Comparison of ENCODE assay signal across 17 mouse cellular contexts in the genomic region with DNA sequence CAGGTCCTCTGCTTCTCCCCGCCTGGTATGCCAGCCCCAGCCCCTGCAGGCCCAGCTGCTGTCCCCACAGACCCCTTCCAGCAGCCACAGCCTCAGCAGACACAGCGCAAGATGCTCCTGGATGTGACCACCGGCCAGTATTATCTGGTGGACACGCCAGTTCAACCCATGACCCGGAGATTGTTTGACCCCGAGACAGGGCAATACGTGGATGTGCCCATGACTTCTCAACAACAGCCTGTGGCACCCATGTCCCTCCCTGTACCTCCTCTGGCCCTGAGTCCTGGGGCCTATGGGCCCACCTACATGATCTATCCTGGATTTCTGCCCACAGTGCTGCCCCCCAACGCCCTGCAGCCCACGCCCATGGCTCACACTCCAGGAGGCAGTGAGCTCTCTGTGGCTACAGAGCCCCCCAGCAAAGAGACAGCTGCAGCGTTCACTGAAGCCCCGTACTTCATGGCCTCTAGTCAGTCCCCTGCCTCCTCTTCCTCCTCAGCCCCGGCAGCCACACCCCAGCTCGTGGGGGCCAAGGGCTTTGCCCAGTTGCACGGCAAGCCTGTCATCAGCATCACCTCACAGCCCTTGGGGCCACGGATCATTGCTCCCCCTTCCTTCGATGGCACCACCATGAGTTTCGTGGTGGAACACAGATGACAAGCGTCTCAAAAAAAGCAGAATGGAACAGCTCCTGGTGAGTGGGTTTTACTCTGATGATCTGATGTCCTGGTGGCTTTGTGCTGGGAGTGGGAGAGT. TPM values are rescaled to one million over a fixed set of nuclear protein-coding genes. Genes with fewer than 3 reads are reported as not detected.
A peak's percentile ranks its signal among the peaks of the same experiment; 100 is the strongest.
DNase-seq lines count a peak whose midpoint lies in the region; ATAC-seq and TF ChIP-seq lines count a peak whose summit lies in the region.
"Had no signal": no experiment of that assay in that cellular context is flagged by ENCODE, and none has a peak within 500 bp of the region (broad histone marks: within the 10 kb centered on the region; RNA-seq: fewer than 3 reads in every experiment).

No protein-coding gene starts in this region.

- peak overlapping the region; percentile 79 for H3K27ac ChIP-seq in hindbrain, embryonic 10.5 days
- no peak overlapping the region for H3K27ac ChIP-seq in hindbrain, embryonic 16.5 days (ENCODE audit: low read depth, low read length)
- no peak overlapping the region for H3K27ac ChIP-seq in cortical plate, adult 2 months (ENCODE audit: insufficient read depth, low read length)
- H3K27ac ChIP-seq in embryonic facial prominence, embryonic 14.5 days (replicated peaks; ENCODE audit: low read depth, low read length): no peak overlapping the region; the same call in 1 of the 2 replicates
- H3K27ac ChIP-seq in limb, embryonic 10.5 days: peak overlapping the region; percentile 73
- H3K27ac ChIP-seq: hindbrain, embryonic 13.5 days; liver, embryonic 12.5 days; lung, embryonic 15.5 days had no signal

- H3K4me2 ChIP-seq in hindbrain, embryonic 16.5 days (ENCODE audit: low read length): no peak overlapping the region
- H3K4me2 ChIP-seq in embryonic facial prominence, embryonic 14.5 days (ENCODE audit: low read depth, low read length): peak overlapping the region; percentile 15; the same call in 1 of the 2 replicates
- H3K4me2 ChIP-seq: hindbrain, embryonic 13.5 days; liver, embryonic 12.5 days; lung, embryonic 15.5 days had no signal

- no peak for ATAC-seq in hindbrain, embryonic 16.5 days
- no peak for ATAC-seq in embryonic facial prominence, embryonic 14.5 days (ENCODE audit: low read depth)
- ATAC-seq: intestine, postnatal 0 days; liver, embryonic 12.5 days; Patski had no signal

- no peak overlapping the region; the same call in 1 of the 2 replicates for H3K9ac ChIP-seq in hindbrain, embryonic 16.5 days (ENCODE audit: low read depth, low read length)
- peak overlapping the region; percentile 25; the same call in 1 of the 2 replicates for H3K9ac ChIP-seq in embryonic facial prominence, embryonic 14.5 days (ENCODE audit: low read depth, low read length)
- H3K9ac ChIP-seq: hindbrain, embryonic 13.5 days; liver, embryonic 12.5 days; lung, embryonic 15.5 days had no signal

- H3K4me1 ChIP-seq in hindbrain, embryonic 10.5 days (replicated peaks): peaks cover 46% of the 10 kb centered on the region
- peaks cover 8% of the 10 kb centered on the region for H3K4me1 ChIP-seq in hindbrain, embryonic 16.5 days (ENCODE audit: control insufficient read depth, insufficient read depth, low read depth, low read length)
- H3K4me1 ChIP-seq in cortical plate, adult 2 months (ENCODE audit: control insufficient read depth, insufficient read depth, low read length): peaks cover 4% of the 10 kb centered on the region
- peaks cover 27% of the 10 kb centered on the region for H3K4me1 ChIP-seq in embryonic facial prominence, embryonic 14.5 days (ENCODE audit: control insufficient read depth, insufficient read depth, low read length)
- H3K4me1 ChIP-seq in limb, embryonic 10.5 days: peaks cover 44% of the 10 kb centered on the region
- H3K4me1 ChIP-seq: liver, embryonic 12.5 days had no signal

- WGBS in hindbrain, embryonic 10.5 days: 60% methylated on average over 18 of the region's 18 CpGs
- WGBS in hindbrain, embryonic 16.5 days: 62% methylated on average over 18 of the region's 18 CpGs
- 72% methylated on average over 16 of the region's 18 CpGs for WGBS in embryonic facial prominence, embryonic 14.5 days
- 75% methylated on average over 18 of the region's 18 CpGs for WGBS in limb, embryonic 10.5 days

- peak; percentile 9 for DNase-seq in hindbrain, embryonic 10.5 days (ENCODE audit: low spot score)
- no peak for DNase-seq in embryonic facial prominence, embryonic 14.5 days (ENCODE audit: low spot score)
- DNase-seq in limb, embryonic 10.5 days (ENCODE audit: low spot score): no peak
- DNase-seq in B cell, adult 2 months: no peak
- DNase-seq in ovary, postnatal 36 days (ENCODE audit: low spot score): no peak
- DNase-seq: adrenal gland, postnatal 36 days; cerebellum, adult 9-10 months; kidney, postnatal 10 days had no signal

- TF ChIP-seq POLR2A in cortical plate, adult 2 months (IDR thresholded peaks at IDR 0.05; ENCODE audit: extremely low read depth, insufficient read depth, low read length): no peak

- H3K4me3 ChIP-seq in hindbrain, embryonic 10.5 days: no peak overlapping the region
- no peak overlapping the region for H3K4me3 ChIP-seq in hindbrain, embryonic 16.5 days (ENCODE audit: low read length)
- peak overlapping the region; percentile 12; the same call in 1 of the 2 replicates for H3K4me3 ChIP-seq in cortical plate, adult 2 months (ENCODE audit: insufficient read depth, low read length)
- no peak overlapping the region for H3K4me3 ChIP-seq in embryonic facial prominence, embryonic 14.5 days (ENCODE audit: low read depth, low read length)
- H3K4me3 ChIP-seq in limb, embryonic 10.5 days: no peak overlapping the region
- H3K4me3 ChIP-seq: hindbrain, embryonic 13.5 days; liver, embryonic 12.5 days; lung, embryonic 15.5 days had no signal

- no peaks in the 10 kb centered on the region for H3K9me3 ChIP-seq in hindbrain, embryonic 10.5 days
- H3K9me3 ChIP-seq in hindbrain, embryonic 16.5 days (ENCODE audit: control insufficient read depth, low read length): no peaks in the 10 kb centered on the region
- H3K9me3 ChIP-seq in embryonic facial prominence, embryonic 14.5 days (ENCODE audit: control insufficient read depth, low read length): no peaks in the 10 kb centered on the region
- no peaks in the 10 kb centered on the region for H3K9me3 ChIP-seq in limb, embryonic 10.5 days (replicated peaks)
- H3K9me3 ChIP-seq: hindbrain, embryonic 13.5 days; liver, embryonic 12.5 days; lung, embryonic 15.5 days had no signal

- no peak for TF ChIP-seq CTCF in cortical plate, adult 2 months (IDR thresholded peaks at IDR 0.05; ENCODE audit: extremely low read depth, insufficient read depth, low read length)

- H3K27me3 ChIP-seq in hindbrain, embryonic 10.5 days (ENCODE audit: insufficient read depth, poor library complexity, severe bottlenecking): peaks cover 16% of the 10 kb centered on the region; the same call in 1 of the 2 replicates
- no peaks in the 10 kb centered on the region for H3K27me3 ChIP-seq in hindbrain, embryonic 16.5 days (replicated peaks; ENCODE audit: control insufficient read depth, insufficient read depth, low read length)
- H3K27me3 ChIP-seq in embryonic facial prominence, embryonic 14.5 days (replicated peaks; ENCODE audit: control insufficient read depth, insufficient read depth, low read length): no peaks in the 10 kb centered on the region
- no peaks in the 10 kb centered on the region; the same call in 1 of the 2 replicates for H3K27me3 ChIP-seq in limb, embryonic 10.5 days (ENCODE audit: low read depth, poor library complexity, severe bottlenecking)
- H3K27me3 ChIP-seq: lung, embryonic 15.5 days; Patski had no signal

- H3K36me3 ChIP-seq in hindbrain, embryonic 10.5 days: no peaks in the 10 kb centered on the region
- no peaks in the 10 kb centered on the region for H3K36me3 ChIP-seq in hindbrain, embryonic 16.5 days (ENCODE audit: control insufficient read depth, insufficient read depth, low read length)
- H3K36me3 ChIP-seq in embryonic facial prominence, embryonic 14.5 days (ENCODE audit: control insufficient read depth, insufficient read depth, low read length): no peaks in the 10 kb centered on the region
- H3K36me3 ChIP-seq in limb, embryonic 10.5 days: no peaks in the 10 kb centered on the region
- H3K36me3 ChIP-seq: hindbrain, embryonic 13.5 days; liver, embryonic 12.5 days; lung, embryonic 15.5 days had no signal

RNA-seq across cellular contexts. Expression of gene Gm5105, which starts 2.7 kb away (rescaled TPM):
- not detected in 2 replicates for polyA plus RNA-seq in hindbrain, embryonic 10.5 days (2016; fragmentation: Nextera tagmentation; extraction: Ambion mirVana)
- 0.10 and 0.20 TPM in 2 replicates for polyA plus RNA-seq in hindbrain, embryonic 16.5 days (2015; fragmentation: Nextera tagmentation; extraction: Ambion mirVana)
- polyA plus RNA-seq in cortical plate, adult 2 months (2012; rRNA removed): 0.42 and 0.61 TPM in 2 replicates
- 0.26 and 0.75 TPM in 2 replicates for polyA plus RNA-seq in embryonic facial prominence, embryonic 14.5 days (2014; fragmentation: Nextera tagmentation; extraction: Ambion mirVana)
- polyA plus RNA-seq in limb, embryonic 10.5 days (2016; fragmentation: Nextera tagmentation; extraction: Ambion mirVana): not detected in 2 replicates
- polyA plus RNA-seq: forebrain, embryonic 11.5 days; intestine, postnatal 0 days; liver, embryonic 12.5 days; stomach, embryonic 14.5 days had no signal

RNA-seq across cellular contexts. Expression of gene 1110002E22Rik, which starts 5.1 kb away (rescaled TPM):
- polyA plus RNA-seq in hindbrain, embryonic 10.5 days (2016; fragmentation: Nextera tagmentation; extraction: Ambion mirVana): 0.04 and 0.18 TPM in 2 replicates
- polyA plus RNA-seq in hindbrain, embryonic 16.5 days (2015; fragmentation: Nextera tagmentation; extraction: Ambion mirVana): 0.06 and 0.40 TPM in 2 replicates
- 0.98 and 1.2 TPM in 2 replicates for polyA plus RNA-seq in cortical plate, adult 2 months (2012; rRNA removed)
- 5.5 and 7.5 TPM in 2 replicates for polyA plus RNA-seq in embryonic facial prominence, embryonic 14.5 days (2014; fragmentation: Nextera tagmentation; extraction: Ambion mirVana)
- polyA plus RNA-seq in limb, embryonic 10.5 days (2016; fragmentation: Nextera tagmentation; extraction: Ambion mirVana): 0.06 and 0.15 TPM in 2 replicates
- polyA plus RNA-seq: forebrain, embryonic 11.5 days had no signal

Comparison
In these comparisons a context has a peak if more than half of its experiments do, and no peak if none do; other contexts are left out.
1. H3K27ac ChIP-seq: peak in hindbrain, embryonic 10.5 days (single experiment) and limb, embryonic 10.5 days (single experiment); none in hindbrain, embryonic 16.5 days (single experiment), cortical plate, adult 2 months (single experiment) and embryonic facial prominence, embryonic 14.5 days (single experiment).